Mouse (Mus musculus) small intestine, adult 2 months (tissue): Measurements from ENCODE around the gene Ercc5.

Experiments
- CTCF ChIP-seq: fragments of 200-500 bp; IDR thresholded peaks from 2 replicates; pipeline ENCODE4 v1.5.1; 2012; ENCODE audit warnings: low read depth, mild to moderate bottlenecking, control low read depth, inconsistent platforms, low read length, moderate library complexity, mixed read lengths; ENCODE audit not compliant: insufficient replicate concordance, insufficient read length; ENCODE audit errors: extremely low read depth
- POLR2A ChIP-seq: fragments of 200-500 bp; IDR thresholded peaks from 2 replicates; pipeline ENCODE4 v1.6.1; 2012; ENCODE audit warnings: low read depth, mild to moderate bottlenecking, control low read depth, inconsistent platforms, low read length, moderate library complexity

DNA sequence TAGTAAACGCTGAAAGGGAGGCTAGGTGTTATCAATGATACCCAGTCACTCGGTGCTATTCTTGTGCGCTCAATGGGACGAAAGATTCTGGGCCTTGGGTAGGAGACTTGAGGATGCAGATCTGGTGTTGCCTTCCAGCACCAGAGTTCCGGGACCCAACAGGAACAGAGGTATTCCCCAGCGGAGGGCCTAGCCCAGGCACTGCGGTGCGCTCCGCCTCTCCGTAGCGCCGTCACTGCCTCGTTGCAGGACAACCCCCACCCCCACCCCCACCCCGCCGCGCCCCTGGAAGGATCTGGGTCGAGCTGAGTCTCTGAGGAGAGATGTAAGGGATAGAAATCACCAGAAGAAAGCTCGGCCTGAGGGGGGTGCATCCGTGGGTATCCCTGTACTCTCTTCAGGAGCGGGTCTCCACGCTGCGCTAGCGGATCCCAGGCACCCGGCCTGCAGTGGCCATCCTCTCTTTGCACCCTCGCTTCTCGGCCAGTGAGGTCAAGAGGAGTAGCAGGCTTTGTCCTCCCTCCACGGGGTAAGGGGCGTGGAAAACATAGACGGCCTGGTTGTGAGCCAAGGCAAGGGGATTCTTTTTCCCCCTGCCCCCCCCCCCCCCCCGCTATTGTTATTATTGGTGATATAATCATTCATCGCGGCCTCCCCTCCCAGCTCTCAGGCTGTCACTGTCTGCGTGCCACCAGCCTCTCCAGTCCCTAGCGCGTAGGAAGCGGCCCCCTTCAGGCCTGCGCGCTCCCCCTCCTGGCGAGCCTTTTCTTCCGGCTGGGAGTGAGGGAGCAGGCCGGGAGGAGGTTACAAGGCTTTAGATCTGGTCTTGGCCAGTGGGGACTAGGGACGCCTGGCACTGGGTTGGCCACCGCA is 28.1 kb upstream of the Ercc5 start:
- TF ChIP-seq CTCF (peak; percentile 32; the same call in 1 of the 2 replicates), POLR2A (no peak; the same call in 1 of the 2 replicates)
